Mouse (Mus musculus) inflammation-experienced regulatory T-cells, adult 6 months (primary cell): ENCODE data around the gene Cdk5. TPM values are rescaled to one million over a fixed set of nuclear protein-coding genes. Genes with fewer than 3 reads are reported as not detected.

ENCODE experiments used
- ATAC-seq: one replicate; pipeline ENCODE4 v1.8.0; 2017
- polyA plus RNA-seq, 3 experiments: library from polyadenylated mRNA; unstranded; fragments of 100-300 nt; shearing (Covaris generic); gene quantifications; one replicate each; pipeline ENCODE4 v1.2.1; 2017

Gene Cdk5
- polyA plus RNA-seq: 10 to 100 TPM; 47.6 to 66.2 (median 62.8) TPM

GRCm38 (mm10) chr5:24423129-24424003 is at the start of gene Cdk5, which contains the start of gene Slc4a2:
Gene Cdk5, minus strand, starts transcription at chr5:24423530.
Gene Slc4a2, plus strand, starts transcription at chr5:24423837.
- ATAC-seq: peak; percentile 95

DNA sequence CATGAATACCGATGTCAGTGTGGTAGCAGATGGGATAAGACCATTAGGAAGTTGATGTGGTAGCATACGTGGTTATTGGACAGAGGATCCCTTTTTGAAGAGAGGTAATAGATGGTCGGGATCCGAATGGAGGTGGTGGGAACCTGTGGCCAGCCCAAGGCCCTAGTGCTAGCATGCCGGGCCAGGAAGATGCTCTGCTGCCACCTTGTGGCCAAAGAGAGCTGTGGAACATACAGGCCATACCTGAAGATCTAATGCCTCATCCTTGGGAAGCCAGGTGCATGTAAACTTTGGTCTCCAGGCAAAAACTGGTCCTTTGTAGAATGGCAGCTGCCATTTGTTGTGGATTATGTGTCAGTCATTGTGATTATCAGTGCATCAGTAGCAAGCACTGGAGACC is 47.3 kb upstream of the Cdk5 start:
- ATAC-seq: peak; percentile 67

- ATAC-seq: no peak
Measured at GRCm38 (mm10) chr5:24466762-24467161, 43.4 kb upstream of the Cdk5 start.

- ATAC-seq: no peak
Measured at GRCm38 (mm10) chr5:24455613-24456012, 32.3 kb upstream of the Cdk5 start.

DNA sequence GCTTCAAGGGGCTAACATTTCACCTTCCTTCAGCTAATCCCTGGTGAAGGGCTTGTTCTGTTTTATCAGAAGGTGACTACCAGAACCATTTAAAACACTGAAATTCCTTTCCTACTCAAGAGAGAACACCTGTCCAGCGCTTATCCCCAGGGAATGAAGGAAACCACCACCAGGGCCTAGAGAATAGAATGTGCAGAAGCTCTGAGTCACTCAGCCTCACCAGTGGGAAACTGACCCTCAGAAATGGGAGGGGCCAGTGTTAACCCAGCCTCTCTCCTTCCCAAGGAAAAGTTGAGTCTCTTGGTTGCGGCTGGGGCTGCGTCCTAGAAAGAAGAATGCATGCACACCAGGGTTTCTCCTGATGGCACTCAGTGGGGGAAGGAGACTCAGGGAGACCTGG is 31.7 kb upstream of the Cdk5 start:
- no peak for ATAC-seq

DNA sequence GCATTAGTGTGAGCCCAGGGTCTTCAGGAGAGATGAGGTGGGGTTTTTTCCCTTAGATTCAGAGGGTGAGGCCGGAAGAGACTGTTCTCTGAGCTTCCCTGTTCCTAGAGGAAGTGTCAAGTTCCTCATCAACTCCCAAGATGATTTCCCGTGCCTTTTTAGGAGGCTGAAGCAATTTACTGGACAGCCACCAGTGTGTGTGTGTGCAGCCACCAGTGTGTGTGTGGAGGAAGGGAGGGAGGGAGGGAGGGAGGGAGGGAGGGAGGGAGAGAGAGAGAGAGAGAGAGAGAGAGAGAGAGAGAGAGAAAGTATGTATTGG is 30.6 kb upstream of the Cdk5 start:
- ATAC-seq: no peak

DNA sequence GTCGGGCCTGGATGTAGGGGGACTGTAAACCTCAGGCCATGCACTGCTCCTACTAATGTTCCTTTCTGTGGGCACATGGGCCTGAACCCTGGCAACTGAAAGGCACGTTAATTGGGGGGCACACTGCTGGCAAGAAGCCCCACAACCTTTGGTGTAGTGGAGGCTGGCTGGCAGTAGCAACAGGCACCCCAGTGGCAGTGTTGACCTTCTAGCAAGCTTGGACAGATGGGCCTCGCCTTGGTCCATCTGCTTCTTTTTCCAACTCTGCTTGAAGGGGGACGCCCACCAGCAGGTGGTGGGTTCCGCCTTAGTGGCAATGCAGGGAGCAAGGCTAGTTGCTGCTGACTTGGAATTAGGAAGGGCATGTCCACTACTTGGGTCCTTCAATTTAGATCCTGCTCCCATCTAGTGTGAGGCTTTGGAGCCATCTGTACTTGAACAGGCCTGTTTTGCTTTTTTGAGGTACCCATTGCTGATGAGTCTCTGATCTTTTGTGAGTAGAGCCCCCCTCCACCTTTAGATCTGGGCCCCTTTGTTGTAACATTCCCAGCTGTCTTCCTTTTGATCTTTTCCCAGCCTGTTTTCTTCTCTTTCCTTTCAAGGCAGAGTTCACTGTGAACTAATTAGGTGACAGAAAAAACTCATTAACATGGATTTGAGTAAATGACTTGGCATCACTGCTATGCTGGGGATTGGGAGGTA is 30.1 kb upstream of the Cdk5 start:
- no peak for ATAC-seq

DNA sequence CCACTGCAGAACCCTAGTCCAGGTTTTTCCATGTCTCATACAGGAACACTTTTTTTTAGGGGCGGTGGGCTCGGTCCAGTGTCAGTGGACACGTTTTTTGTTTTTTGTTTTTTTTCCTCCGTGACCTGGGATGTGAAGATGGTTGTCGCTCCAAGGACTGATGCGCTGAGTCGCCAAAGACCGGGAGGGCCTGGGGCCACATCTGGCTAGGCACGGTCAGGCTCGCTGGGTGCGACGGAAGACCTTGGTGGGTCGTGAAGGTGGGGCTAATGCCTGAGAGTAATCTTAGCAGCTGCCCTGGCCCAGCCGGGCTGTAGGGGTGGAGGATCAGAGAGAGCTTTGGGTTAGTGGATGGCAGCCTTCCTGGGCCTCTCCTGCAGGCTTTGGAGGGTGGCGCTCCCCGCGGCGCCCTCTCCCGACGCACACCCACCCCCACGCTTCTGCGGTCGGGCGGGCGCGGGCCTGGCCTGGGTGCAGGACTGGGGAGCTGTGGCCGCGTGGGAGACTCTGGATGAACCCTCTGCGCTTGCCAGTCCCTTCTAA is 29.4 kb upstream of the Cdk5 start:
- ATAC-seq: peak; percentile 4

DNA sequence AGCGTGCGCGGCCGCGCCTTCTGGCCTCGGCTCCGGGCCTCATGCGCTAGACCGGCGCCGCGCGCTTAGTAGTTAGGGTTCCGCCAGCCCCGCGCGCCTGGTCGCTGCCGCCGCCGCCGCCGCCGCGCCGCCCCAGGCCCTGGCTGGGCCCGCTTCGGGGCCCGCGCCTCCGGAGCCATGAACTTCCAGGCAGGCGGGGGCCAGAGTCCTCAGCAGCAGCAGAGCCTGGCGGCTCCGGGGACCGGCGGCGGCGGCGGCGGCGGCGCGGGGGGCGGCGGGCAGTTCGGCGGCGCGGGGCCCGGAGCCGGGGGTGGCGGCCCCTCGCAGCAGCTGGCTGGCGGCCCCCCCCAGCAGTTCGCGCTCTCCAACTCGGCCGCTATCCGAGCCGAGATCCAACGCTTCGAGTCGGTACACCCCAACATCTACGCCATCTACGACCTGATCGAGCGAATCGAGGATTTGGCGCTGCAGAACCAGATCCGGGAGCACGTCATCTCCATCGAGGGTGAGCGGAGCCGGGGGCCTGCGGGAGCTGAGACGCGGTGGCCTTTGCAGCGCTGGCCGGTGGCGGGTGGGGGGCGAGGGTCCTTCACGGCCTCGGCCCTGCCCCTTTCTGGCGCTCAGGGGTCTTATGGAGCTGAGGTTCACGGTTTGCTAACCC is 28.8 kb upstream of the Cdk5 start, which contains the start of gene Agap3:
TSS of gene Agap3 (plus strand) at position 148 of the 661 bp plus-strand sequence.
- ATAC-seq: no peak

DNA sequence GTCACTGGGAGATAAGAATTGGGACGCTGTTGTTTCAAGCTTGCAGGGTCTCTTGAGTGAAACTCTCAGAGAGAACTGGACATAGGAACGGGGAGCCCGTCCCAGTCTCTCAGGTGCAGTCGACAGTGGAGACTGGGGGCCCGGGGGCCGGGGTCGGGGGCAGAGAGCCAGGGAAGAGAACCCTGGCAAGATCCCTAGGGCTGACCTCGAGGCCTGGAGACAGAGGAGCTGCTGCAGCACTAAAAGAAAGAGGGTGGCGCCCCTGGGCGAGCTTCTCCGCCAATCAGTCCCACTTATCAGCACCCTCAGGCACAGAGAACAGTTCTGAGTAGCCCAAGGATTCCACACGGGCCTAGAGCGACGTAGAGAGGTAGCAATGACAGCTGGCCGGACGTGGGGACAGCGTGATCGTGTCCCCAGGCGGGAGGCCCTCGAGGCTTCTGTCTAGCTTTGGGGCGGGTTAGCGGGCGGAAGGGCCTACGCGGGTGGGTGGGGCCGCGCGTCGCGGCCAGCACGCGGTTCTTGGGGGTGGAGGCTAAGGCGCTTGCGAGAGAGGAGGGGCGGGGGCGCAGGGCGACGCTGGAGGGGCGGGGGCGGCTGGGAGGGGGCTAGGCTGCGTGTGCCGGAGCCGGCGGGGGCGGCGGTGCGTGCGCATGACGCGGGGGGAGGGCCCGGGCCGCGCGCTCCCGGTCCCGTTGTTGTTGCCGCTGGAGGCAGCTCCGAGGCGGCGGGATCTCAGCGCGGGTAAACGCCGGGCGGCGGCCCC is 28.1 kb upstream of the Cdk5 start:
- peak; percentile 71 for ATAC-seq

DNA sequence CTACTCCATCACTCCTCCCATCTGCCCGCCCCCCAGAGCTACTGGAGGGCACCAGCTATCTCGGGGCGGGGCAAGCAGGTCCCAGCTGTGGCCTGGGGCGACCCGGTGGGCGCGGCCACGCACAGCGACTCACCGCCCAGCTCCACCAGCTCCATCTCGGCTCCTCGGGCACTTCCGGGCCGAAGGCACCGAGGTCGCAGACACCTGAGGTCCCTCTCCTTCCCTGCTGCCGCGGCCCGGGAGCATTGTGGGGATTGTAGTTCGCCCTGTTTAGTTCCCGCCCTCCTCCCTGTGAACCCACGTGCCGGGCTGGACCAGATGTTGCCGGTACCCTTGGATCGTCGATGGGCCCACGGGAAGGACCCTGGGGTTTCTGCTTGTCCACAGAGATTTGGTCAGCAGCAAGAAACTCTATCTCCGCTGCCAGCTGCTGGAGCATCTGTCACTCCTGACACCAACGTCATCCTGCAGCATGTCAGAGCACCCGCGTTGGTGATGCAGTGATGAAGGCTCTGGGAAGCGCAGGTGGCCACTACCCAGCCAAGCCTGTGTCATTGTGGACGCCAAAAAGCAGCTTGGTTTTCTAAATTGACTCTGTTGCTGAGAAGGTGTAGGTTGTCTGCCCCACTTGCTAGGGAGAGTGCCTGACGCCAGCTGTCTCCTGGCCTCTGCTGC is 24.4 kb upstream of the Cdk5 start, which contains the start of gene Tmub1:
TSS of gene Tmub1 (minus strand) at position 231 of the 675 bp plus-strand sequence.
- ATAC-seq: peak; percentile 68

- ATAC-seq: no peak
Measured at GRCm38 (mm10) chr5:24446630-24447029, 23.3 kb upstream of the Cdk5 start.

- ATAC-seq: no peak
Measured at GRCm38 (mm10) chr5:24445428-24446080, 22.2 kb upstream of the Cdk5 start.

GRCm38 (mm10) chr5:24444746-24445427 is 21.6 kb upstream of the Cdk5 start, which contains the start of gene Fastk:
Gene Fastk, minus strand, starts transcription at chr5:24445287.
- peak; percentile 74 for ATAC-seq

- no peak for ATAC-seq
Measured at GRCm38 (mm10) chr5:24443927-24444326, 20.6 kb upstream of the Cdk5 start.

GRCm38 (mm10) chr5:24443204-24443603 is 19.9 kb upstream of the Cdk5 start:
- ATAC-seq: no peak

- ATAC-seq: no peak
Measured at GRCm38 (mm10) chr5:24442029-24442428, 18.7 kb upstream of the Cdk5 start.

GRCm38 (mm10) chr5:24441187-24441586 is 17.9 kb upstream of the Cdk5 start:
- ATAC-seq: no peak

- ATAC-seq: no peak
Measured at GRCm38 (mm10) chr5:24433993-24434392, 10.7 kb upstream of the Cdk5 start.

GRCm38 (mm10) chr5:24428596-24428995 is 5.3 kb upstream of the Cdk5 start:
- ATAC-seq: no peak
